Mouse (Mus musculus) bone marrow, adult 2 months (tissue): Measurements from ENCODE around the gene Hist1h1d. TPM values are rescaled to one million over a fixed set of nuclear protein-coding genes. Genes with fewer than 3 reads are reported as not detected.
"Not testable (repeated sequence)": the region's sequence is repeated elsewhere in the genome, so short reads cannot be mapped to it uniquely, and the experiment has no call there.

ENCODE experiments used
- H3K27ac ChIP-seq: fragments of 200-500 bp; 2 replicates; pipeline ENCODE4 v1.5.1; 2012; ENCODE audit warnings: low read depth, mild to moderate bottlenecking, control low read depth, inconsistent platforms, low read length; ENCODE audit not compliant: control insufficient read depth, poor library complexity, insufficient read depth
- H3K4me1 ChIP-seq: fragments of 200-500 bp; 2 replicates; pipeline ENCODE4 v1.6.1; 2011; ENCODE audit warnings: low read length; ENCODE audit not compliant: control insufficient read depth, insufficient read depth
- H3K4me3 ChIP-seq: fragments of 200-500 bp; replicated peaks from 2 replicates; pipeline ENCODE3; 2011; ENCODE audit warnings: mild to moderate bottlenecking, low read depth, low read length, control low read depth; ENCODE audit not compliant: control insufficient read depth
- CTCF ChIP-seq: fragments of 200-500 bp; IDR thresholded peaks from 2 replicates; pipeline ENCODE4 v1.5.1; 2011; ENCODE audit warnings: low read length, control low read depth; ENCODE audit not compliant: control insufficient read depth, insufficient read depth
- POLR2A ChIP-seq: fragments of 200-500 bp; IDR thresholded peaks from 2 replicates; pipeline ENCODE4 v1.6.1; 2011; ENCODE audit warnings: low read depth, mild to moderate bottlenecking, control low read depth, low read length, borderline replicate concordance; ENCODE audit not compliant: control insufficient read depth
- WGBS: fragments of 180-500 bp; shearing (Covaris S2); methylation state at CpG from one replicate; pipeline ENCODE4 v1.1.7; 2018; 5-methylcytosine and 5-hydroxymethylcytosine counted together
- polyA plus RNA-seq: library from polyadenylated mRNA; stranded (reverse); fragments of >200 nt; gene quantifications from 2 replicates; pipeline ENCODE4 v1.2.4, GENCODE M21; 2011; ENCODE audit warnings: low replicate concordance; ENCODE audit not compliant: missing spikeins, insufficient read depth, insufficient read length

Hist1h1d gene
- polyA plus RNA-seq, 1 experiment: 12.7 TPM

GRCm38 (mm10) chr13:23551146-23551834, 1.8 kb upstream of the Hist1h1d start, which contains the start of gene Hist1h4f:
TSS of gene Hist1h4f (minus strand) at chr13:23551648.
- Histone ChIP-seq H3K27ac (peak within 1 kb of the TSS; percentile 96), H3K4me3 (peak within 1 kb of the TSS; percentile 64)
- TF ChIP-seq POLR2A: peak; percentile 99
- peak; percentile 31; the same call in 1 of the 2 replicates for TF ChIP-seq CTCF
- WGBS: under 1% methylated on average over 47 of the region's 47 CpGs
- H3K4me1 ChIP-seq: not testable (repeated sequence)

GRCm38 (mm10) chr13:23551931-23552914, 839 bp upstream of the Hist1h1d start:
- TF ChIP-seq CTCF (no peak), POLR2A (no peak)
- 45% methylated on average over 8 of the region's 8 CpGs for WGBS
- Histone ChIP-seq H3K4me1 (no peaks in the 10 kb centered on the region), H3K4me3 (no peak overlapping the region), H3K27ac (peak overlapping the region; percentile 45; the same call in 1 of the 2 replicates)

- WGBS: 20% methylated on average over 9 of the region's 9 CpGs
- H3K27ac ChIP-seq: no peak overlapping the region; the same call in 1 of the 2 replicates
- no peaks in the 10 kb centered on the region for H3K4me1 ChIP-seq
- H3K4me3 ChIP-seq: peak overlapping the region; percentile 45
- TF ChIP-seq POLR2A (no peak), CTCF (no peak)
These were observed 1.3 kb downstream of the Hist1h1d start for GRCm38 (mm10) chr13:23554393-23554792.

GRCm38 (mm10) chr13:23554925-23555838, 2.1 kb downstream of the Hist1h1d start:
- H3K4me3 ChIP-seq: peak overlapping the region; percentile 72
- WGBS: under 1% methylated on average over 54 of the region's 54 CpGs
- H3K4me1 ChIP-seq: no peaks in the 10 kb centered on the region
- peak overlapping the region; percentile 97 for H3K27ac ChIP-seq
- TF ChIP-seq POLR2A: peak; percentile 99
- TF ChIP-seq CTCF: no peak

GRCm38 (mm10) chr13:23555839-23556416, 2.9 kb downstream of the Hist1h1d start:
- no peaks in the 10 kb centered on the region for H3K4me1 ChIP-seq
- WGBS: under 1% methylated on average over 18 of the region's 18 CpGs

GRCm38 (mm10) chr13:23556906-23557305, 3.8 kb downstream of the Hist1h1d start:
- TF ChIP-seq CTCF (no peak), POLR2A (no peak)
- no peaks in the 10 kb centered on the region for H3K4me1 ChIP-seq
- 75% methylated on average over 3 of the region's 3 CpGs for WGBS
- no peak overlapping the region for H3K27ac ChIP-seq
- H3K4me3 ChIP-seq: no peak overlapping the region

More at GRCm38 (mm10) chr13:23555839-23556416, 2.9 kb downstream of the Hist1h1d start:
- H3K27ac ChIP-seq: peak overlapping the region; percentile 97
- TF ChIP-seq POLR2A (peak; percentile 28; the same call in 1 of the 2 replicates), CTCF (no peak)
- peak overlapping the region; percentile 72 for H3K4me3 ChIP-seq

GRCm38 (mm10) chr13:23560699-23561098, 7.6 kb downstream of the Hist1h1d start:
- WGBS: 59% methylated on average over 2 of the region's 2 CpGs
- peak overlapping the region; percentile 37 for H3K4me3 ChIP-seq
- H3K4me1 ChIP-seq, H3K27ac ChIP-seq: not testable (repeated sequence)

- H3K4me3 ChIP-seq: peak overlapping the region; percentile 30
- not testable (repeated sequence) for H3K4me1 ChIP-seq
- 0% methylated on average over 2 of the region's 5 CpGs for WGBS
- H3K27ac ChIP-seq: peak overlapping the region; percentile 95; the same call in 1 of the 2 replicates
These were observed 8.4 kb downstream of the Hist1h1d start for GRCm38 (mm10) chr13:23561531-23561882.
